Mouse (Mus musculus): ENCODE measurements around the gene Hic1.

DNA sequence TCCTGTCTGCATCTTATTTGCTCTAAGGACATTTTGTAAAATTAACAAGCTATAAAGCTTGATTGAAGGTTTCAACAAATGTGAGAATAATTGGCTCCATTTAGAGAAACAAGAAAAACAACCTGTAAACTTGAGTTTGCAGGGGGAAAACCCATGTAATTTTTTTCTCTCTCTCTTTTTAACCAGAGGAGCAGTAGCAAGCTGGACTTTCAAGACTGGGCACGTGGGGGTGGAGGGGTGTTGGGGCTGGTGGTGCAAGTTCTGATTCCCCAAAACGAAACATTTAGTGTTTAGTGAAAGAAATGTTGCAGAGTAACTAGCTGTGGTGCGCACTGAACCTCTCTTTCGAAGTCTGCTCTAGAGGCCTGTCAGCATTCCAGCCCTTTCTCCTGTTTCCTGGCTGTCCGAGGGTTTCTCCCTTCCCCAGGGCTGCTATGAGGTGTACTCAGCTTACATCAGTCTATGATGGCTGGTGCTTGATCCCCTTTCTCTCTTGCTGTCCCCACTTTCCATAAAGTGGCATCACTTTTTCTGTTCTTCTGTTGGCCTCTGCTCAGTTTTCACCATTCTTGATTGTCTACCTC, 34.7 kb downstream of the Hic1 start:
- TF ChIP-seq CEBPB (IDR thresholded peaks at IDR 0.05; ENCODE audit: low read depth) (no peak), CTCF (IDR thresholded peaks at IDR 0.05; ENCODE audit: control insufficient read depth, insufficient read depth, insufficient read length) (no peak), FOSL1 (IDR thresholded peaks at IDR 0.05; ENCODE audit: insufficient read depth, low read length, poor library complexity, severe bottlenecking) (no peak), USF1 (IDR thresholded peaks at IDR 0.05; ENCODE audit: low read depth) (no peak), MAX (IDR thresholded peaks at IDR 0.05) (no peak), MYOD1 (IDR thresholded peaks at IDR 0.05; ENCODE audit: control insufficient read depth, insufficient read length, low read depth) (no peak)

Measured in C2C12 (cell line).